Mouse (Mus musculus): ENCODE data around the gene Arl14ep. TPM values are rescaled to one million over a fixed set of nuclear protein-coding genes. Genes with fewer than 3 reads are reported as not detected.
A peak's percentile ranks its signal among the peaks of the same experiment; 100 is the strongest.
"Not testable (repeated sequence)": the region's sequence is repeated elsewhere in the genome, so short reads cannot be mapped to it uniquely, and the experiment has no call there.

Gene Arl14ep
- 4.7 and 7.5 TPM in 2 replicates for polyA plus RNA-seq (2012; rRNA removed)

DNA sequence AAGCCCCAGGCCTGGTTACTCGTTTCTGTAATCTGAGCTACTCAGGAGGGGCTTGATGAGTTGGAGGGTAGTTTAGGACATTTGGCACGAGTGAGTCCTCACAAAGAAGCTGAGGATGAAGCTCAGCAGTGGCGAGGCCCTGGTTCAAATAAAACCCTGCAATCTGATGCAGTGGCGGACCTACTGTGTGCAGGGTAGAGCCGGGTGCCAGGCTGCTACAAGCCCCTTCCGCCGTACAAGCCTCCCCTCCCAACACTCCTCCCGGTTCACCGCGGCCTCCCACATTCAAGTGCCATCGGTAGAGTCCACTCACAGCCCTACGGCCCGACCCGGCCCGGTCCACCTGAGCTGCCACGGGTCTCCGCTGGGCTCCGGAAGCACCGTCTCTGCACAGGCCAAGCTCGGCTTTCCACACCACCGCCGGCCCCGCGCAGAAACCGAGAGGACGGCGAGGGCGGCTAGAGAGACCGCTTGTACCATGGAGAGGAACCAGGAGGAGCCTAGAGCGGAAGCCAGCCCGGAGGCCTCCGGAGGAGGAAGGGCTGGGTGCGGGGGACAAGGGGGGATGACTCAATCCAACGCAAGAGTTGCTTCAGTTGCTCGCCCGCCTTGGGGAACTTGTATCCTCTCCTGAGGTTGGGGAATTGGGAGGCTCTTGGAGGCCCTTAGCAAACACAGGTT, at the start of gene Arl14ep:
Gene Arl14ep (minus strand): TSS at position 466 of the 681 bp plus-strand sequence.
- TF ChIP-seq CTCF (IDR thresholded peaks at IDR 0.05; ENCODE audit: insufficient read depth, low read length): no peak
- TF ChIP-seq POLR2A (IDR thresholded peaks at IDR 0.05; ENCODE audit: borderline replicate concordance, extremely low read depth, low read depth, low read length): peak; percentile 57; the same call in 1 of the 2 replicates
- peak within 1 kb of the TSS; percentile 99 for H3K4me3 ChIP-seq (replicated peaks; ENCODE audit: extremely low read depth, low read depth, low read length)
- WGBS: 1% methylated on average over 36 of the region's 36 CpGs
- no peaks in the 10 kb centered on the region; the same call in 1 of the 2 replicates for H3K4me1 ChIP-seq (ENCODE audit: control insufficient read depth, insufficient read depth, low read length)
- peak; percentile 75 for DNase-seq

DNA sequence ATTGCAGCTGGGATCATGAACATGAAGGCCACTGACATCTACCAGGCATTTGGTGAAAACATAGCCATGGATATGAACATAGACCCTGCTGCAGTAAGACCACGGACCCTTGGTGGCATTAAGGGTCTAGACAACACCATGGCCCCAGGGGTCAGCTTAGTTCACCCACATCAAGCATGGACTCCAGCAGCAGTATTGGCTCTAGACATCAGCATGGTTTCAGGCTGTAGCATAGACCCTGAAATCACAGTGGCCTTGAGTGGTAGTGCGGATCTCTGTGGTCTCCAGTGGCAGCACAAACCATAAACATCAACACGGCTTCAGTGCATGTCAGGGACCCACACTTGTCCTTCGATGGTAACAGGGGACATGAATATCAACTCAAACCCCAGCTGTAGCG, 48.5 kb upstream of the Arl14ep start:
- H3K4me3 ChIP-seq (replicated peaks; ENCODE audit: extremely low read depth, low read depth, low read length): no peak overlapping the region
- TF ChIP-seq POLR2A (IDR thresholded peaks at IDR 0.05; ENCODE audit: borderline replicate concordance, extremely low read depth, low read depth, low read length): no peak
- TF ChIP-seq CTCF (IDR thresholded peaks at IDR 0.05; ENCODE audit: insufficient read depth, low read length): no peak
- no peak for DNase-seq
- 89% methylated on average over 5 of the region's 5 CpGs for WGBS
- H3K4me1 ChIP-seq (ENCODE audit: control insufficient read depth, insufficient read depth, low read length): no peaks in the 10 kb centered on the region

DNA sequence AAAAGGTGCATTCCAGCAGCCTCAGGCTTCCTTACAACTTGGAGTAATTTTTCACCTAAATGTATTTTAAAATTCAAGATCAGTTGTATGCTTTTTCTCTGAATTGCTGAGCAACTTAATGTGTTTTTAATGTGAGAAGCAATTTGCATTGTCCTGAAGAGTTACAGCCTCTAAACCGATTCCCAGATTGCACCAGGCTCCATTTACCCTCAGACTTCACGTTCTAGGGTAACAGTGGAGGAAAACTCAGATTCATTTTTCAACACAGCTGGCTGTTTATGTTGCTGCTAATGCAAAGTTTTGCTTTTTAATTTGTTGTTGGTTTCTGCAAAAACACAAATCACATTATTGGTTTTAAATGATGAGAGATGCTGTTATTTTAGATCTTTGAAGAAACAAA, 45.1 kb upstream of the Arl14ep start:
- no peak for TF ChIP-seq CTCF (IDR thresholded peaks at IDR 0.05; ENCODE audit: insufficient read depth, low read length)
- TF ChIP-seq POLR2A (IDR thresholded peaks at IDR 0.05; ENCODE audit: borderline replicate concordance, extremely low read depth, low read depth, low read length): no peak
- no peak overlapping the region for H3K4me3 ChIP-seq (replicated peaks; ENCODE audit: extremely low read depth, low read depth, low read length)
- no peak for DNase-seq
- no peaks in the 10 kb centered on the region for H3K4me1 ChIP-seq (ENCODE audit: control insufficient read depth, insufficient read depth, low read length)
- 54% methylated on average over 2 of the region's 2 CpGs for WGBS

DNA sequence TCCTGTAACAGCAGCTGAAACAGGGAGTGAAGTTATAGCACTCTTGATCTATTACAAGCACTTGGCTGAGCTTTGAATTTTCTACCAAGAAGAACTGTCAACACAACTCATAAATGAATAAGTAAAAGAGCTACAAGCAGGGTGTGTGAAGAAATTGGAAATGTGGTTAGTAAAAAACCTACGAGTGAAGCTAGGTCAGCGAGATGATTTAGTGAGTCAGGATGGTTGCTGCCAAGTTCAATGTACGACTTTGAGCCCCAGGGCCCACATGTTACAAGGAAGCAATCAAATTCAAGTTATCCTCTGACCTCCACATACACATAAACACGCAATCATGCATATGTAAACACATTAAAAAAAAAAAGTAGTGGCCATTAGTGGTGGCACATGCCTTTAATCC, 38.9 kb upstream of the Arl14ep start:
- 59% methylated on average over 4 of the region's 4 CpGs for WGBS
- TF ChIP-seq POLR2A (IDR thresholded peaks at IDR 0.05; ENCODE audit: borderline replicate concordance, extremely low read depth, low read depth, low read length): no peak
- TF ChIP-seq CTCF (IDR thresholded peaks at IDR 0.05; ENCODE audit: insufficient read depth, low read length): no peak

DNA sequence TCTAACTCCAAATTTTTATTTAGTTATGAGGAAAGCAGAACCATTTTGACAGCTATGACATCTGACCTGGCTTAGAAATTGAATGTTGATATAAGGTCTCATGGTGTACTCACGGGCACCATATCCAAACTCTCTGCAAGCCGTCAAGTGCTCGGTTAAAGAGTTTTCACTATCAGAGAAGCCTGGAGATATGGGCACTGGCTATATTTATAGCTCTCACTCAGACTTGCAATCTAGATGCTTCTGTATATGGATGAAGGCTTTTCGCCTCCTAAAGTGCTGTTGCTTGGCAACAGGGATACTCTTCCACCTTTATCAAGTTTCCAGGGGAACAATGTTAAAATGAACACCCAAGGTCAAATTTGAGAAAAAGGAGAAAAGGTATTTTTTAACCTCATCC, 38.1 kb upstream of the Arl14ep start:
- WGBS: 65% methylated on average over 4 of the region's 4 CpGs
- Histone ChIP-seq H3K4me3 (replicated peaks; ENCODE audit: extremely low read depth, low read depth, low read length) (no peak overlapping the region), H3K4me1 (ENCODE audit: control insufficient read depth, insufficient read depth, low read length) (no peaks in the 10 kb centered on the region)
- no peak for TF ChIP-seq CTCF (IDR thresholded peaks at IDR 0.05; ENCODE audit: insufficient read depth, low read length)
- no peak for DNase-seq

More for the DNA sequence above, 38.9 kb upstream of the Arl14ep start:
- no peak for DNase-seq
- Histone ChIP-seq H3K4me3 (replicated peaks; ENCODE audit: extremely low read depth, low read depth, low read length) (no peak overlapping the region), H3K4me1 (ENCODE audit: control insufficient read depth, insufficient read depth, low read length) (no peaks in the 10 kb centered on the region)

DNA sequence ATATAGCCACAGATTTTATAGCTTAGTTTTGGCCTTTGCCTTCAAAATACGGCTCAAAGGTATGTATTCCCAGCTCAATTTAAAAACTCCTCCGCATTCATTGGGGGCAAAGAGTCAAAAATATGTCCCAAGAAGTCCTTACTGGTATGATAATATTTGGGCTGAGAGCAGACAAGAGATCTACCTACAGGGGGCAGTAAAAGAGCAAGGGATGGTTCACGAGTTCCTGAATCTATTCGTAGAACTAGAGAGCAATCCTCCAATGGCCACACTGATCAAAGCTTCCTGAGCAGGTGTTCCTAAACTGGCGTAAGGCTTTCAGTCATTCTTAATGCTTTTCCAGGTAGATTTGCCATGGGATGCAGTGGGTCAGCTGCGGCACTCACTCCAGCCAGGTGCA, 35.9 kb upstream of the Arl14ep start:
- TF ChIP-seq CTCF (IDR thresholded peaks at IDR 0.05; ENCODE audit: insufficient read depth, low read length) (no peak), POLR2A (IDR thresholded peaks at IDR 0.05; ENCODE audit: borderline replicate concordance, extremely low read depth, low read depth, low read length) (no peak)
- H3K4me3 ChIP-seq (replicated peaks; ENCODE audit: extremely low read depth, low read depth, low read length): no peak overlapping the region
- H3K4me1 ChIP-seq (ENCODE audit: control insufficient read depth, insufficient read depth, low read length): no peaks in the 10 kb centered on the region
- DNase-seq: no peak
- 79% methylated on average over 6 of the region's 6 CpGs for WGBS

DNA sequence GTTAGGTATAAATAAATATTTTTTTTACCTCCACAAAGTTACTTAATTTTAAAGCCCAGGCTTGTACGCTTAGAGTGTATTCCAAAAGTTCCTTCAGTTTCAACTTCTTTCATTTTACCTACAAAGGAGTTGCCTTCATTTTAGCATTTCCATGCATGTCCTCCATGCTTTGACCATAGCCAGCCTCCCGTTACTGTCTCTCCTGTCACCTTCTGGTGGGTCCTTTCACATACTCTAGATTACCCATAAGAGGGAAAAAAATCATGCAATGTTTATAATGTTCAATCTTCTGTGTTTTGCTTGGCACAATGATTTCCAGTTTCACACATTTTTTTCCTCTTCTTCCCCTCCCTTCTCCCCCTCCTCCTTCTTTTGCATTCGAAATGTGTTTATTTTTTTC, 32.2 kb upstream of the Arl14ep start:
- no peaks in the 10 kb centered on the region for H3K4me1 ChIP-seq (ENCODE audit: control insufficient read depth, insufficient read depth, low read length)
- 63% methylated on average over 3 of the region's 3 CpGs for WGBS
- H3K4me3 ChIP-seq (replicated peaks; ENCODE audit: extremely low read depth, low read depth, low read length): no peak overlapping the region
- DNase-seq: no peak
- TF ChIP-seq CTCF (IDR thresholded peaks at IDR 0.05; ENCODE audit: insufficient read depth, low read length): no peak

DNA sequence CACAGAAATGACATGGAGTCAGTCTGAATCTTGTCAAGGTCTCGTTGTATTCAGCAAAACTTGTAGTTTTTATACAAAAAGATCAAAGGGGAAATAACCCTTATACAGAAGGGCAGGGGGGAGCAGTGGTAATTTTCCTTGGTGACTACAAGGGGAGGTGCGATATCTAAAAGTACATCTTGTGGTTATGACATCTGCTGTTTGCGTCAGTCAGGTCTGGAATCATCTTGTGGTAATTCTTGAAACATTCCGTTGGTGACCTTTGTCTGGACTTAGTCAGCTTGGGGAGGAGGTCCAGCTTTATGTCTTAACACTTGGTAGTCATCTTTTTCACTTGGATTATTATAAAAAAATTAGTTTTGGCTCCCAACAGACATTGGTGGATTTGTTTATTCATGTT, 31.7 kb upstream of the Arl14ep start:
- DNase-seq; H3K4me3 ChIP-seq (replicated peaks; ENCODE audit: extremely low read depth, low read depth, low read length); H3K4me1 ChIP-seq (ENCODE audit: control insufficient read depth, insufficient read depth, low read length): not testable (repeated sequence)
- WGBS: 64% methylated on average over 4 of the region's 4 CpGs

DNA sequence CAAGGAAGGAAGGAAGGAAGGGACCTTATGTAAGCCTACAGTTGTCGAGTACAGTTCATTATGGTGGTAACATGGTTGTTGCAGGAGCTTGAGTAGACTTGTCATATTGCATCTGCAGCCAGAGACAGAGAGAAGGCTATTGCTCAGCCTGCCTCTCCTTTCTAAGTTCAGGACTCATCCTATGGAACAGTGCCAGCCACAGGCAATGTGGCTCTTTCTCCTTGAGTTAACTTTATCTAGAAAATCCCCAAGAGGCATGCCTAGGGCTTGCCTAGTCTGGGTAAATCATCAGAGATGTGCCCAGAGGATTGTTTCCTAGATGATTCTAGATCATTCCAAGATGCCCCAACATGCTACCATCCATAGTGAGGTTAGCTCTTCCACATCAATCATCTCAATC, 17.0 kb upstream of the Arl14ep start:
- DNase-seq: no peak
- WGBS: 41% methylated on average over 1 of the region's 1 CpGs
- TF ChIP-seq CTCF (IDR thresholded peaks at IDR 0.05; ENCODE audit: insufficient read depth, low read length): no peak
- no peak for TF ChIP-seq POLR2A (IDR thresholded peaks at IDR 0.05; ENCODE audit: borderline replicate concordance, extremely low read depth, low read depth, low read length)
- Histone ChIP-seq H3K4me1 (ENCODE audit: control insufficient read depth, insufficient read depth, low read length) (no peaks in the 10 kb centered on the region), H3K4me3 (replicated peaks; ENCODE audit: extremely low read depth, low read depth, low read length) (no peak overlapping the region)

DNA sequence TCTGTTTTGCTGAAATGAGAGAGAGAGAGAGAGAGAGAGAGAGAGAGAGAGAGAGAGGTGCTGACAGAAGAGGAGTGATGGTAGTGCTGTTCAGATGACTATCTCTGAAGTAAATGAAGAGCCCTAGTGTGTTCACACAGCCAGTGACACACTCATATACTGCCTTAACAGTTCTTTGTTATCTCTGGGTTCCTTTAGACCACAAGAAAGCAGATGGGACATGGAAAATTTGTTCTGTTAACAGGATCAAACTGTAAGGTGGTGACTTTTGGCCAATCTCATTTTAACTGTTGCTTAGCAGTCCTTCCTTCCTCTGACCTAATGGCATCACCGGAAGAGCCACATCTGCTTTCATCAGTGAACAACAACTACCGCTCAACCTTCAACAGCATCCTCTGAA, 10.7 kb upstream of the Arl14ep start:
- no peak for DNase-seq
- Histone ChIP-seq H3K4me1 (ENCODE audit: control insufficient read depth, insufficient read depth, low read length) (no peaks in the 10 kb centered on the region), H3K4me3 (replicated peaks; ENCODE audit: extremely low read depth, low read depth, low read length) (no peak overlapping the region)
- TF ChIP-seq POLR2A (IDR thresholded peaks at IDR 0.05; ENCODE audit: borderline replicate concordance, extremely low read depth, low read depth, low read length) (no peak), CTCF (IDR thresholded peaks at IDR 0.05; ENCODE audit: insufficient read depth, low read length) (no peak)
- 67% methylated on average over 2 of the region's 2 CpGs for WGBS
